Mouse (Mus musculus): ENCODE results near the gene Carm1.

DNA sequence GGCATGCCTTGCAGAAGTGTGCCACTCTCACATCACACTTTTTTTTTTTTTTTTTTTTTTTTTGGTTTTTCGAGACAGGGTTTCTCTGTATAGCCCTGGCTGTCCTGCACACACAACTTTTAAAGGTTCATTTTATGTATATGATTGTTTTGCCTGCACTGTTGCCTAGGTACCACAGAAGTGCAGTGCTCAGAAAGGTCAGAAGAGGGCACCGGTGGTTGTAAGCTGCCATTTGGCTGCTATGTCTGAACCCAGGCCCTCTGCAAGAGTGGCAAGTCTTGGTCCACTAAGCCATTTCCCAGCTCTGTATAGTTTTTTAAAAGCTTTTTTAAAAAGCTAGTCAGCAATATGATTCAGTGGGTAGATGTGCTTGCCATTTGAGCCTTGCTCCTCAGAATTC lies 51.5 kb downstream of the Carm1 start:
- TF ChIP-seq POLR2A (IDR thresholded peaks at IDR 0.05; ENCODE audit: low read depth, low read length) (no peak), CTCF (IDR thresholded peaks at IDR 0.05; ENCODE audit: borderline replicate concordance, insufficient read depth, low read length) (no peak)

Data from embryonic fibroblast, embryonic 13.5 days (primary cell).